13 mouse cellular contexts compared by ENCODE assay signal in genomic region chr11:52877662-52878061, GRCm38 (mm10).
"Had no signal": no experiment of that assay in that cellular context is flagged by ENCODE, and none has a peak within 500 bp of the region (broad histone marks: within the 10 kb centered on the region; RNA-seq: fewer than 3 reads in every experiment).

No protein-coding gene starts in this region.

- H3K36me3 ChIP-seq: limb, embryonic 10.5 days; liver, embryonic 15.5 days; midbrain, embryonic 10.5 days; neural tube, embryonic 15.5 days had no signal

- H3K4me1 ChIP-seq: liver, embryonic 15.5 days; midbrain, embryonic 10.5 days had no signal

- H3K4me2 ChIP-seq: liver, embryonic 11.5 days; liver, embryonic 15.5 days; neural tube, embryonic 15.5 days had no signal

- H3K27me3 ChIP-seq: liver, embryonic 15.5 days; neural tube, embryonic 15.5 days had no signal

- H3K4me3 ChIP-seq: limb, embryonic 10.5 days; liver, embryonic 15.5 days; midbrain, embryonic 10.5 days; myocyte; neural tube, embryonic 15.5 days had no signal

- H3K9ac ChIP-seq: liver, embryonic 15.5 days; neural tube, embryonic 15.5 days had no signal

- H3K27ac ChIP-seq: limb, embryonic 10.5 days; liver, embryonic 15.5 days; midbrain, embryonic 10.5 days; neural tube, embryonic 15.5 days had no signal

- DNase-seq: kidney, postnatal 14 days; lung, adult 2 months; lung, postnatal 36 days; midbrain, embryonic 14.5 days; right cerebral cortex, adult 18-20 months; right cerebral cortex, postnatal 25 days had no signal

- ATAC-seq: lung, postnatal 0 days had no signal

- H3K9me3 ChIP-seq: limb, embryonic 10.5 days; liver, embryonic 15.5 days; neural tube, embryonic 15.5 days had no signal
